Mouse (Mus musculus): ENCODE results near the gene Ccdc153. TPM values are rescaled to one million over a fixed set of nuclear protein-coding genes. Genes with fewer than 3 reads are reported as not detected.

Ccdc153 gene
- polyA plus RNA-seq, 1 experiment from 2014 or later = not detected

DNA sequence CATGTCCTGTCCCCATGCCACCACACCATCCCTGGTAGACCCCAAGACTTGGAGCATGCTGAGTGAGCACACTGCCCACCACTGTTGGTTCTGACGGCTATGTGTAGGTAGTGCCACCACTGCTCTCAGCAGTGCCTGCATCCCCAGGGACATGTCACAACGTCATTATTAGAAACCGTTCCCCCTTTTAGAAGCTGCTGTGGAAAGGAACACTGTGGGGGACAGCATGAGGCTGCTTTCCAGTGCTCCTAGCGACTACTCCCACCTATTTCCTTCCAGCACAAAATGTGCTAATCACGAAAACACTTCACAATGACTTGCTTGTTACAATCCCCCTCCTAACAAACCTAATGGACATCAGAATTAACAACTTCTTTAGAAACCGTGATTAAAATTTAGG lies 14.5 kb upstream of the Ccdc153 start:
- Histone ChIP-seq H3K27ac (replicated peaks) (no peak overlapping the region), H3K4me1 (peaks cover 15% of the 10 kb centered on the region), H3K4me2 (no peak overlapping the region), H3K4me3 (replicated peaks) (no peak overlapping the region), H3K9me3 (replicated peaks) (no peaks in the 10 kb centered on the region), H3K36me3 (no peaks in the 10 kb centered on the region), H3K27me3 (replicated peaks) (no peaks in the 10 kb centered on the region), H3K9ac (replicated peaks) (no peak overlapping the region)
- no peak for ATAC-seq (ENCODE audit: low FRiP score)
- 43% methylated on average over 6 of the region's 6 CpGs for WGBS

DNA sequence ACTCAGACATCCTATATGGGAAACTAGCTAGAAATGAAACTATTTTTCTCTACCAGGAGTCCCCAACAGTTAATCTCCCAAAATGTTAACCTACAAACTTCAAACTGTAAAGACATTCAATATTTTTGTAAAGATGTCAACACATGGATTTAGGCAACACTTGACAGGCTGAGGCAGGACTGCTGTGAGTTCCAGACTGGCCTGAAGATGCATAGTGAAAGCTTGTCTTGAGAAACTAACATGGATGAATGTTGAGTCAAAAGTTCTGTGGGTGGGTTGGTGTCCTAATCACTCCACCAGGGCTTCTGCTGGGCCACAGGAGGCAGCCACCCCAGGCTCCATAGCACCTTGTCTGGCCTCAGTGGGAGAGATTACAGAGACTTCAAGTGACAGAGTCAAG lies 8.9 kb upstream of the Ccdc153 start:
- H3K4me1 ChIP-seq = peaks cover 28% of the 10 kb centered on the region
- no peak overlapping the region for H3K27ac ChIP-seq (replicated peaks)
- no peaks in the 10 kb centered on the region for H3K27me3 ChIP-seq (replicated peaks)
- H3K9me3 ChIP-seq (replicated peaks) = no peaks in the 10 kb centered on the region
- ATAC-seq (ENCODE audit: low FRiP score) = no peak
- H3K4me3 ChIP-seq (replicated peaks) = peak overlapping the region; percentile 92
- no peaks in the 10 kb centered on the region for H3K36me3 ChIP-seq
- peak overlapping the region; percentile 71 for H3K4me2 ChIP-seq
- no peak overlapping the region for H3K9ac ChIP-seq (replicated peaks)

DNA sequence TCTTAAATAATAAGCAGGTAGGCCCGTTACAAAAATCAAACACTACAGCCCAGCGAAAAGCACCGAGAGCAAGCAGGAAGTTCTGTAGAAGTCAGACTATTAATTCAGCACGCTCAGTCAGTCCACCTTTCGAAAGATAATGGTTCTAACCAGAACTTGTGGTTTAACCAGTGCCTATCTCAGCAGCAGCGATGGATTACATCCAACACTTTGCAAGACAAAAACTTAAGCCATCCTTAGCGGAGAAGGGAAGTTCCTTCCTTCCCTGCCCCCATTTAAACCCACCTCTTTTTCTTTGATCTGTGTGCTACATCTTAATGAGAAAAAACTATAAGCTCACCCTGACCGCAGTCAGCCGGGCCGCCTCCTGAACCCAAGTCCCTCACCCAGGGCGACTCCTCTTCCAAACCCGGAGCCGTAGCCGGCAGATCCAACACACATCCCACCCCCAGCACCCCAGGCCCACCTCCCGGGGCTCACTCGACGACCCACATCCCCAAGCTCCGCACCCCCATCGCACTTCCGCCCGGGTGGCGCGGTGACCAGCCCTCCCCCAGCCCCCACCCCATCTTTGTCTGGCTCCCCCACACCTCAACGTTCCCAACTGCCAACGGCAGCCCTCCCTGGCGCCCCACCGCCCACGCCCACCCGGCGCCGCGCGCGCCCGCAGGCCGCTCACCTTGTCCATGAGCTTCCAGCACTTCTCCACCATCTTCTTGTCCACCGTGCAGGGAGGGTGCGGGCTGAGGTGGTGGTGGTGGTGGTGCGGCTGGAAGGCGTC lies 7.3 kb upstream of the Ccdc153 start:
- peak overlapping the region; percentile 97 for H3K27ac ChIP-seq (replicated peaks)
- H3K9ac ChIP-seq (replicated peaks) = peak overlapping the region; percentile 92
- peak overlapping the region; percentile 71 for H3K4me2 ChIP-seq
- peak overlapping the region; percentile 92 for H3K4me3 ChIP-seq (replicated peaks)
- H3K4me1 ChIP-seq = peaks cover 28% of the 10 kb centered on the region
- under 1% methylated on average over 40 of the region's 40 CpGs for WGBS
- H3K27me3 ChIP-seq (replicated peaks) = no peaks in the 10 kb centered on the region
- peak; percentile 82 for ATAC-seq (ENCODE audit: low FRiP score)
- H3K9me3 ChIP-seq (replicated peaks) = no peaks in the 10 kb centered on the region
- no peaks in the 10 kb centered on the region for H3K36me3 ChIP-seq

DNA sequence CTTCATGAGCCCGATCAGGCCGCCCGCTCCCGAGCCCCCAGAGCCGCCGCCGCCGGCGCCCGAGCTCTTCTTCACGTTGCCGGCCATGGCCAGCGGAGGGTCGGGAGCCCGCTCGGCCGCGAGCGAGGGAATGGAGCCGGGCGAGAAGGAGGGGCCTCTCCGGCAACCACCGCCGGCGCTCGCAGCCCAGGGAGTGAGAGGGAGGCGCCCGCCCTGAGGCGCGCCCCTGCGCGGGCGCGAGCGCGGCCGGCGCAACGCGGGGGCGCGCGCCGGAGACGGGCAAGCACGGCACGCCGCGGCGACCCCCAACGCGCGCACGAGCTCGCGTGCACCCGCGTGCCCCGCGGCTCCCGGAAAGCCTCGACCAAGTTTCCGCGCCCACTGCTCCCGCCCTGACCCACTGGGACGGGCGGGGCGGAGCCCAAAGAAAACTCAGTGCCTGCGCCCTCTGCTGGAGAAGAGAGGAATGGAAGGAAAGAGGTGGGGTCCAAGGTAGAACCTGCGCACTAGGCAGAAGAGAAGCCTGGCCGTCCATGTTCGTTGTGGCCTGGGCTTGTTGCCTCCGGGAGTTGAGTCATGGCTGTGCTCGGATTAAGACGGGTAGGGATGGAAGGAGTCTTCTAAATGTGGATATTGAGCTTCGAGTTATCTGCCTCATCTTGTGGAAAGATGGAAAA lies 6.5 kb upstream of the Ccdc153 start, which contains the start of gene Cbl:
TSS of gene Cbl (minus strand) at position 248 of the 677 bp plus-strand sequence.
- H3K27ac ChIP-seq (replicated peaks) = peak within 1 kb of the TSS; percentile 97
- no peaks in the 10 kb centered on the region for H3K36me3 ChIP-seq
- under 1% methylated on average over 59 of the region's 76 CpGs for WGBS
- no peaks in the 10 kb centered on the region for H3K27me3 ChIP-seq (replicated peaks)
- peak within 1 kb of the TSS; percentile 92 for H3K9ac ChIP-seq (replicated peaks)
- peak; percentile 92 for ATAC-seq (ENCODE audit: low FRiP score)
- H3K4me1 ChIP-seq = peaks cover 28% of the 10 kb centered on the region
- H3K4me2 ChIP-seq = peak within 1 kb of the TSS; percentile 71
- H3K9me3 ChIP-seq (replicated peaks) = no peaks in the 10 kb centered on the region
- peak within 1 kb of the TSS; percentile 92 for H3K4me3 ChIP-seq (replicated peaks)

DNA sequence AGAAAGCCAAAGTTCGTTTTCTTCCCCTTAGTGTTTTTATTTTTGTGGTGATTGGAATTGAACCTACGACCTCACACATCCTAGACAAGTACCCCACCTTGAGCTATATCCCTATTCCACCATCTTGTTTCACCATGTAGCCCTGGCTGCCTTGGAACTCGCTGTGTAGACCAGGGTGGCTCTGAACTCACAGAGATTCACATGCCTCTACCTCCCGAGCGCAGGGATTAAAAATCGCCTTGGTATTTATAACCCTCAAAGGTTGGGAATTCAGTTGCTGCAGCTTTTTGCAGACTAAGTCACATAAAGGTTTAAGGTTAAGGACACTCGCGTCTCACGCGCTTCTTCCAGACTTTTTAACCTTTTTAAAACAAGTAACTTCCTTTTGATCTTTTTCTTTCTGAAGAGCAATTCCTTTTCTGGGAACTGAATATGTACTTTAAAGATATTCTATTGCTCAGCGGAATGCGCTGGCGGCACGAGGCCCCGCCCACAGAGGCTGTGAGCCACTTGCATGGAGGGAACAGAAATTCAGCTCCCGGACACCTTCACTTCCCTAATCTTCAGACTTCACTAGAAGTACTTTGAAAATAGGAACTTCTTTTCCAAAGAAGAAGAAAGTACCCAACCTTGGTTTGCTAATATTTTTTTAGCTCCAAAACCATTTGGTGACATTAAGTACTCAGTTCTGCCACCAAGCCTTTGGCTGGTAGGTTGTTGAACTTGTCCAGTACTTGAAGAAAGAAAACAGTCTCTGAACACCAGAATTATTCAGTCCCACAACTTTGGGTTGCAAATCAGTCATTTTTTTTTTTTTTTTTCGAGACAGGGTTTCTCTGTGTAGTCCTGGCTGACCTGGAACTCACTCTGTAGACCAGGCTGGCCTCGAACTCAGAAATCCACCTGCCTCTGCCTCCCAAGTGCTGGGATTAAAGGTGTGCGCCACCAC lies 5.7 kb upstream of the Ccdc153 start:
- whole genome bisulfite sequencing = 29% methylated on average over 19 of the region's 19 CpGs
- H3K4me1 ChIP-seq = peaks cover 33% of the 10 kb centered on the region
- peak; percentile 42; the same call in 1 of the 2 replicates for ATAC-seq (ENCODE audit: low FRiP score)
- no peaks in the 10 kb centered on the region for H3K27me3 ChIP-seq (replicated peaks)
- H3K36me3 ChIP-seq = no peaks in the 10 kb centered on the region
- peak overlapping the region; percentile 36; the same call in 1 of the 2 replicates for H3K9ac ChIP-seq (replicated peaks)
- peak overlapping the region; percentile 54 for H3K4me2 ChIP-seq
- H3K4me3 ChIP-seq (replicated peaks) = peak overlapping the region; percentile 92
- no peaks in the 10 kb centered on the region for H3K9me3 ChIP-seq (replicated peaks)
- H3K27ac ChIP-seq (replicated peaks) = peak overlapping the region; percentile 67

DNA sequence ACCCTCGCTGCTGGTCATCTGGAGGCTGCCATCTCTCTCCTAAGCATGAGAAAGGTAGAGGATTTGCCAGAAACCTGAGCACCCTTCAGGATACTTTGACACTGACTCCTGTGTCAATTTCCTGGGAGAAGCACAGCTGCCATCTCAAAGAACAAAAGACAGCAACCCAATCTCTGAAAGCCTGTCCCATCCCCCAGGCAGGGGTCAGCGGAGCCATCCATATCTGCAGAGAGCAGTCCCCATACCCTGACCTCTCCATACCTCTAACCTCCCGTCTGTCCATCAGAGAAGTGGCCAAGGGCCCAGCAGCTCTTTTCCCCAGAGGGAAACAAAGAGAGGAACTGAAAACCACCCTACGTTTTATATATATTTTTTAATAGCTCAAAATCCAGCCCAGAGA lies 3.9 kb upstream of the Ccdc153 start:
- no peak for ATAC-seq (ENCODE audit: low FRiP score)
- Histone ChIP-seq H3K4me1 (peaks cover 23% of the 10 kb centered on the region), H3K9me3 (replicated peaks) (no peaks in the 10 kb centered on the region), H3K4me3 (replicated peaks) (no peak overlapping the region), H3K4me2 (no peak overlapping the region), H3K36me3 (no peaks in the 10 kb centered on the region), H3K27ac (replicated peaks) (no peak overlapping the region), H3K9ac (replicated peaks) (no peak overlapping the region), H3K27me3 (replicated peaks) (no peaks in the 10 kb centered on the region)
- WGBS = 76% methylated on average over 4 of the region's 4 CpGs

DNA sequence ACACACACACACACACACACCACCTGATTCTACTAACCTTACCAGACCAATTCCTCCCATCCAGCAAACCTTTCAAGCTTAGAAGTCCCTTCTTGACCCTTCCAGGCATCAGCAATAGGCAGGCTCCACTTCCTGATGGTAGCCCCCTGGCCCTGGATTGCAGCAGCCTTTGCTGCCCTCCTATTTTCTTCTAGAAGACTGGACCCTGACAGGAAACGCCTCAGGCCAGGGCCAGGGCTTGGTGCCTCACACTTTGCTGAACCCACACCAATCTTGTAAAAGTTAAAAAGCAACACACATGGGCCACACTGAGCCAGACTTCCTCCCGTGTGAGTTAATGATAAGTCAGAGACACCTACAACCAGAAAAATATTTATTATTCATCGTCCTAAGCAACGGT lies 3.3 kb upstream of the Ccdc153 start:
- H3K27me3 ChIP-seq (replicated peaks) = no peaks in the 10 kb centered on the region
- no peak overlapping the region for H3K9ac ChIP-seq (replicated peaks)
- no peak for ATAC-seq (ENCODE audit: low FRiP score)
- no peaks in the 10 kb centered on the region for H3K9me3 ChIP-seq (replicated peaks)
- H3K4me2 ChIP-seq = no peak overlapping the region
- no peak overlapping the region for H3K27ac ChIP-seq (replicated peaks)
- H3K4me1 ChIP-seq = peaks cover 17% of the 10 kb centered on the region
- no peak overlapping the region for H3K4me3 ChIP-seq (replicated peaks)
- no peaks in the 10 kb centered on the region for H3K36me3 ChIP-seq
- WGBS = 87% methylated on average over 4 of the region's 4 CpGs

DNA sequence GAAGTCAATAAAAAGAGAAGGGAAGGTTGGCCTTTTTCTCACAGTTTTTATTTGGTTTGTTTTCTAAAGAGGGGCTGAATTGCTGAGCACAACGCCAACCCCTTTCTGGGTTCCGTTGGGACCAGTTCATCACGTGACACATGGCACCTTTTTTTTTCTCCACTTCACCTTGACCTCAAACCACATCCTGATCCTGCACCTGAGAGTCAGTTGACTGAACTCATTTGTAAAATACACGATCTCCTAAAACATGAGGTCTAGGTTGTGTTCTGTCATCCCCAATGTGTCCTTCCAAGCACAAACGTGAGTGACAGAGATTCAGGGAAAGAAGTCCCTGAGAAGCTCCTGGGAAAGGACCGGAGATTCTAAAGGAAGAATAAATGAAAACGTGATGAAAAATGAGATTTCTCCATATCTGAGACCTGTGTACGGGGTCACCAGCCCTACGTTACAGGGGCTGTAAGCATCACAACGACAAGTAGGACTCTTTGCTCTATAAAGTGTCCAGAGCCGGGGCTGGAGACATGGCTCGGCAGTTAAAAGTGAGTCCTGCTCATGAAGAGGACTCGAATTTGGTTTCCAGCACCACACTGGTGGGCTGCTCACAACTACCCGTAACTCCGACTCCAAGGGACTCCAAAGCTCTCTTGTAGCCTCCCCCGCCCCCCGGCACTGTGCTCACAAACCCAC lies 1.8 kb upstream of the Ccdc153 start:
- H3K4me3 ChIP-seq (replicated peaks) = no peak overlapping the region
- no peaks in the 10 kb centered on the region for H3K27me3 ChIP-seq (replicated peaks)
- WGBS = 81% methylated on average over 17 of the region's 17 CpGs
- no peak overlapping the region for H3K27ac ChIP-seq (replicated peaks)
- H3K36me3 ChIP-seq = no peaks in the 10 kb centered on the region
- ATAC-seq (ENCODE audit: low FRiP score) = no peak
- peaks cover 9% of the 10 kb centered on the region; the same call in 1 of the 2 replicates for H3K4me1 ChIP-seq
- no peaks in the 10 kb centered on the region for H3K9me3 ChIP-seq (replicated peaks)
- H3K4me2 ChIP-seq = no peak overlapping the region
- H3K9ac ChIP-seq (replicated peaks) = no peak overlapping the region

DNA sequence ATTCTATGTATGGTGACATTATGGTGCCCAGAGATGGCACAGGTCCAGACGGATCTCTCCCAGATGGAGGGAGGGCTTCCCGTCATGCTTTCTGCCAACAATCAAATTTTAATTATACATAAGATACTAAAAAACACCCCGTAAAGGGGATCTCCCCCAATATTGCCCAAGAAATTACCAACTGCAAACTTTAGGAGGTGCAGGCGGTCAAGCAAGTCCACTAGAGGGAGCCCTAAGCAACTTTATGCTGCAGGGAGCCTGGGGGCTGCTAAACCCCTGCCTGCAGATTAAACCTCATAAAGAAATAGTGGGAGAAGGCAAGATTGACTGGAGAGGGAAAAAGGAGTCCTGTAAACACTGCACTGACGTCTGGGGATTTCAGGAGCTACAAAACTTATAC lies 1.0 kb upstream of the Ccdc153 start:
- no peak overlapping the region for H3K4me3 ChIP-seq (replicated peaks)
- ATAC-seq (ENCODE audit: low FRiP score) = no peak
- 8% methylated on average over 5 of the region's 5 CpGs for WGBS

DNA sequence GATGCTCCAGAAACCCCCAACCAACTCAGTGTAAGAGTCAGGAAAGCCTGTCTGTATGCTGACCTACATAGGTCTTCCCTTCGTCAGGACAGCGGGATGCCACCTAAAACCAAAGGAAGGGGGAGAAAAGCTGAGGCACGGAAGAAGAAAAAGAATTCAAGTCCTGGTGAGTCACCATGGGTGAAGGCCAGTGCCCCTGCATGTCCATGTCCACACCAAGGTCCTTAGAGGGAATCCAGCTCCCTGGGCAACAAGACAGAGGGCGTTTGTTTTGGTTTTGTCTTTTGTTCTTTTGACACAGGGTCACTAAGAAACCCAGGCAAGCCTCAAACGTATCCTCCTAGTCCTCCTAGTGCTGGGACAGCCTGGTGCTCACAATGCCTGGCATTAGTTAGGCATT lies 435 bp downstream of the Ccdc153 start:
- no peaks in the 10 kb centered on the region for H3K9me3 ChIP-seq (replicated peaks)
- H3K27me3 ChIP-seq (replicated peaks) = no peaks in the 10 kb centered on the region
- ATAC-seq (ENCODE audit: low FRiP score) = no peak
- H3K4me2 ChIP-seq = no peak overlapping the region
- no peak overlapping the region for H3K27ac ChIP-seq (replicated peaks)
- no peaks in the 10 kb centered on the region for H3K36me3 ChIP-seq
- no peak overlapping the region for H3K9ac ChIP-seq (replicated peaks)
- 0 out of 2 replicates have a peak, but pooled peaks cover 5% of the 10 kb centered on the region for H3K4me1 ChIP-seq
- WGBS = 53% methylated on average over 5 of the region's 5 CpGs
- H3K4me3 ChIP-seq (replicated peaks) = no peak overlapping the region

More for the DNA sequence above, 1.0 kb upstream of the Ccdc153 start:
- H3K27me3 ChIP-seq (replicated peaks) = no peaks in the 10 kb centered on the region
- H3K9me3 ChIP-seq (replicated peaks) = no peaks in the 10 kb centered on the region
- peaks cover 6% of the 10 kb centered on the region; the same call in 1 of the 2 replicates for H3K4me1 ChIP-seq
- H3K36me3 ChIP-seq = no peaks in the 10 kb centered on the region
- no peak overlapping the region for H3K27ac ChIP-seq (replicated peaks)
- no peak overlapping the region for H3K4me2 ChIP-seq
- H3K9ac ChIP-seq (replicated peaks) = no peak overlapping the region

DNA sequence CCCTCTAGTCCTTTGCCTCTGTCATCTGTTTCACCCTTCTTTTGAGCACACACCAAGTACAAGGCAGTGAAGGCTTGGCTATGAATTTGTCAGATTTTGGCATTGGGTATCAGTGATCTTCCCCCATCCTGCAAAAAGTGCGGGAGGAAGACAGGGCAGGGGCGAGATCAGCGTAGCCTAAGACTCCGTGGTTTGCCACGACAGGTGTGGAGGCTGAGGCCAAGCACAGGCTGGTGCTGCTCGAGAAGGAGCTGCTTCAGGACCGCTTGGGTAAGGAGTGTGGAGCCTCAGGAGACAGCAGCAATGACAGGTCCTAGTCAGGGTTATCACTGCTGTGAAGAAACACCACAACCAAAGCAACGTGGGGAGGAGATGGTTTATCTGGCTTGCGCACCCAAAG lies 942 bp downstream of the Ccdc153 start:
- Histone ChIP-seq H3K9ac (replicated peaks) (no peak overlapping the region), H3K27ac (replicated peaks) (no peak overlapping the region), H3K27me3 (replicated peaks) (no peaks in the 10 kb centered on the region), H3K4me2 (no peak overlapping the region), H3K4me1 (0 out of 2 replicates have a peak, but pooled peaks cover 5% of the 10 kb centered on the region), H3K4me3 (replicated peaks) (no peak overlapping the region), H3K36me3 (no peaks in the 10 kb centered on the region), H3K9me3 (replicated peaks) (no peaks in the 10 kb centered on the region)
- WGBS = 79% methylated on average over 9 of the region's 9 CpGs
- ATAC-seq (ENCODE audit: low FRiP score) = no peak

All from neural tube, embryonic 15.5 days (tissue).